Mouse (Mus musculus) stomach, postnatal 0 days (tissue): ENCODE data around the gene Nomo1. TPM values are rescaled to one million over a fixed set of nuclear protein-coding genes. Genes with fewer than 3 reads are reported as not detected.

Experiments
- ATAC-seq: fragments of 200-750 bp; cut with Nextera tagmentation; 2 replicates; pipeline ENCODE4 v1.8.0; 2017; ENCODE audit not compliant: low FRiP score, low TSS enrichment
- DNase-seq: peaks from one replicate; pipeline ENCODE4 v3.0.0-alpha.2; 2016; ENCODE audit warnings: low spot score
- H3K27ac ChIP-seq: fragments of 300-500 bp; sonication (generic); replicated peaks from 2 replicates; pipeline ENCODE4 v1.5.1; 2014; ENCODE audit warnings: mild to moderate bottlenecking, control low read depth
- H3K27me3 ChIP-seq: fragments of 300-500 bp; sonication (generic); 2 replicates; pipeline ENCODE4 v1.6.1; 2014; ENCODE audit warnings: low read length; ENCODE audit not compliant: control insufficient read depth, insufficient read depth
- H3K36me3 ChIP-seq: fragments of 300-500 bp; sonication (generic); 2 replicates; pipeline ENCODE4 v1.6.1; 2014; ENCODE audit warnings: low read length, mixed read lengths; ENCODE audit not compliant: control insufficient read depth, insufficient read depth
- H3K4me1 ChIP-seq: fragments of 300-500 bp; sonication (generic); replicated peaks from 2 replicates; pipeline ENCODE4 v1.6.1; 2014; ENCODE audit warnings: antibody characterized with exemption; ENCODE audit not compliant: control insufficient read depth, insufficient read depth
- H3K4me2 ChIP-seq: fragments of 300-500 bp; sonication (generic); replicated peaks from 2 replicates; pipeline ENCODE4 v1.6.1; 2014; ENCODE audit warnings: low read depth, mild to moderate bottlenecking, control low read depth, moderate library complexity
- H3K4me3 ChIP-seq: fragments of 300-500 bp; sonication (generic); 2 replicates; pipeline ENCODE4 v1.5.1; 2014; ENCODE audit warnings: low read depth, low read length, control low read depth
- H3K9ac ChIP-seq: fragments of 300-500 bp; sonication (generic); 2 replicates; pipeline ENCODE4 v1.6.1; 2014; ENCODE audit warnings: mild to moderate bottlenecking, low read length, control low read depth, mixed read lengths
- H3K9me3 ChIP-seq: fragments of 300-500 bp; sonication (generic); 2 replicates; pipeline ENCODE4 v1.6.1; 2016; ENCODE audit warnings: low read length; ENCODE audit not compliant: control insufficient read depth
- CTCF ChIP-seq: IDR thresholded peaks from 2 replicates; pipeline ENCODE4 v1.5.1; 2016; ENCODE audit warnings: antibody characterized with exemption, low read depth, mild to moderate bottlenecking, moderate library complexity
- EP300 ChIP-seq: optimal IDR thresholded peaks from 2 replicates; pipeline ENCODE3; 2016; ENCODE audit warnings: antibody characterized with exemption
- WGBS: fragments of 180-500 bp; shearing (Covaris S2); extraction: QIAGEN DNeasy Blood & Tissue Kit; methylation state at CpG from one replicate; pipeline ENCODE4 v1.1.7; 2014; 5-methylcytosine and 5-hydroxymethylcytosine counted together
- polyA plus RNA-seq: library from polyadenylated mRNA; unstranded; fragments of >200 nt; fragmentation: Nextera tagmentation; extraction: Ambion mirVana; gene quantifications from 2 replicates; pipeline ENCODE4 v1.2.1, GENCODE M21; 2015

Nomo1 gene
- polyA plus RNA-seq, 1 experiment from 2014 or later = 20.3 TPM

GRCm38 (mm10) chr7:46086378-46086777, 52.9 kb downstream of the Nomo1 start:
- TF ChIP-seq CTCF (no peak), EP300 (no peak)
- WGBS = 62% methylated on average over 6 of the region's 6 CpGs
- ATAC-seq = peak; percentile 61
- Histone ChIP-seq H3K4me2 (no peak overlapping the region), H3K27me3 (no peaks in the 10 kb centered on the region), H3K4me1 (no peaks in the 10 kb centered on the region), H3K4me3 (no peak overlapping the region), H3K36me3 (peaks cover 9% of the 10 kb centered on the region), H3K9me3 (no peaks in the 10 kb centered on the region), H3K9ac (no peak overlapping the region), H3K27ac (peak overlapping the region; percentile 35; the same call in 1 of the 2 replicates)
- DNase-seq = peak; percentile 68

- 93% methylated on average over 6 of the region's 6 CpGs for WGBS
Measured at GRCm38 (mm10) chr7:46088241-46088640, 54.7 kb downstream of the Nomo1 start.

GRCm38 (mm10) chr7:46092803-46093202, 59.3 kb downstream of the Nomo1 start:
- H3K36me3 ChIP-seq = no peaks in the 10 kb centered on the region
- no peak overlapping the region for H3K4me2 ChIP-seq
- no peak overlapping the region for H3K27ac ChIP-seq
- ATAC-seq (no peak), DNase-seq (no peak)
- no peaks in the 10 kb centered on the region for H3K27me3 ChIP-seq
- H3K9ac ChIP-seq = no peak overlapping the region
- H3K9me3 ChIP-seq = no peaks in the 10 kb centered on the region
- H3K4me1 ChIP-seq = no peaks in the 10 kb centered on the region
- TF ChIP-seq CTCF (no peak), EP300 (no peak)
- 42% methylated on average over 8 of the region's 8 CpGs for WGBS
- no peak overlapping the region for H3K4me3 ChIP-seq

More at GRCm38 (mm10) chr7:46088241-46088640, 54.7 kb downstream of the Nomo1 start:
- DNase-seq (no peak), ATAC-seq (no peak)
- Histone ChIP-seq H3K27me3 (no peaks in the 10 kb centered on the region), H3K4me1 (no peaks in the 10 kb centered on the region), H3K36me3 (no peaks in the 10 kb centered on the region; the same call in 1 of the 2 replicates), H3K9ac (no peak overlapping the region), H3K4me3 (no peak overlapping the region), H3K27ac (no peak overlapping the region), H3K9me3 (no peaks in the 10 kb centered on the region), H3K4me2 (no peak overlapping the region)
- TF ChIP-seq EP300 (no peak), CTCF (no peak)

GRCm38 (mm10) chr7:46096136-46096535, 62.6 kb downstream of the Nomo1 start:
- H3K27me3 ChIP-seq = no peaks in the 10 kb centered on the region
- DNase-seq = peak; percentile 74
- H3K9me3 ChIP-seq = no peaks in the 10 kb centered on the region
- no peak overlapping the region for H3K4me3 ChIP-seq
- H3K4me1 ChIP-seq = no peaks in the 10 kb centered on the region
- peak; percentile 39 for ATAC-seq
- no peak overlapping the region for H3K9ac ChIP-seq
- H3K27ac ChIP-seq = no peak overlapping the region
- no peaks in the 10 kb centered on the region for H3K36me3 ChIP-seq
- no peak overlapping the region for H3K4me2 ChIP-seq
- TF ChIP-seq EP300 (no peak), CTCF (peak; percentile 95)
- WGBS = 1% methylated on average over 4 of the region's 4 CpGs

GRCm38 (mm10) chr7:46097319-46097783, 63.9 kb downstream of the Nomo1 start:
- H3K9me3 ChIP-seq = no peaks in the 10 kb centered on the region
- no peak overlapping the region for H3K9ac ChIP-seq
- H3K27ac ChIP-seq = no peak overlapping the region
- no peak overlapping the region for H3K4me2 ChIP-seq
- H3K4me1 ChIP-seq = no peaks in the 10 kb centered on the region
- no peaks in the 10 kb centered on the region for H3K36me3 ChIP-seq
- H3K4me3 ChIP-seq = no peak overlapping the region
- DNase-seq (no peak), ATAC-seq (no peak)
- 47% methylated on average over 4 of the region's 4 CpGs for WGBS
- TF ChIP-seq EP300 = no peak
- H3K27me3 ChIP-seq = no peaks in the 10 kb centered on the region

GRCm38 (mm10) chr7:46098221-46098918, 64.9 kb downstream of the Nomo1 start:
- no peak overlapping the region for H3K4me2 ChIP-seq
- DNase-seq (no peak), ATAC-seq (no peak)
- H3K4me1 ChIP-seq = no peaks in the 10 kb centered on the region
- H3K9ac ChIP-seq = no peak overlapping the region
- H3K36me3 ChIP-seq = no peaks in the 10 kb centered on the region
- 76% methylated on average over 19 of the region's 19 CpGs for WGBS
- H3K9me3 ChIP-seq = no peaks in the 10 kb centered on the region
- no peak overlapping the region for H3K27ac ChIP-seq
- no peaks in the 10 kb centered on the region for H3K27me3 ChIP-seq
- no peak overlapping the region for H3K4me3 ChIP-seq
- TF ChIP-seq CTCF = no peak
- no peak for TF ChIP-seq EP300
